Mouse (Mus musculus): ENCODE results near the gene Fbp2.

- no peak for TF ChIP-seq CTCF (IDR thresholded peaks at IDR 0.05; ENCODE audit: borderline replicate concordance, insufficient read depth, low read length)
- TF ChIP-seq POLR2A (IDR thresholded peaks at IDR 0.05; ENCODE audit: low read depth, low read length), result no peak
Measured at GRCm38 (mm10) chr13:62883925-62884324, 25.7 kb upstream of the Fbp2 start.

Measured in embryonic fibroblast, embryonic 13.5 days (primary cell).